Mouse (Mus musculus): ENCODE data around the gene Hacd3. TPM values are rescaled to one million over a fixed set of nuclear protein-coding genes. Genes with fewer than 3 reads are reported as not detected.

Gene Hacd3
- total and polyA plus RNA-seq, 3 experiments, result 30.4 to 68.7 (median 41.5) TPM

DNA sequence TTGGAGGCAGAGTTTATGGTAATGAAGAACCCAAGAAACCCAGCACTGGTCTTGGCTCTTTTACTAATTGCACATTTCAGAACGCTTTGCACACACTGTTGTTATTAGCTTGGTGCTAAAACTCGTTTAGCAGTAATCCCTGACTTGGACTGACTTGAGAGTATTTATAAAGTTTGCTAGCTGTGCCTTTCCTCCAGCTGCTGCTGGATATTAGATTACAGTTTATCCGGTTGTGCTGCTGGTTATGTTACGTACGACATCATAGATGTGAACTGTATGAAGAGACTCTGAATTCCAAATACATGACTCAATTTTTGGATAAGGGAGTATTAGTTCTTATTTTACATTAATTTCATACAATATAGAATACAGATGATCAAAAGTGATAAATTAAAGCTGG is 27.9 kb upstream of the Hacd3 start:
- Histone ChIP-seq H3K4me2 (ENCODE audit: insufficient read depth, low read depth, poor library complexity, severe bottlenecking) (no peak overlapping the region), H3K9ac (ENCODE audit: insufficient read depth, low read depth) (no peak overlapping the region), H3K4me3 (replicated peaks in 1 of 3; ENCODE audit: low read depth in 2 of 3, low read length in 2 of 3, poor library complexity in 1 of 3) (no peak overlapping the region), H3K79me2 (replicated peaks; ENCODE audit: control insufficient read depth, extremely low read depth, insufficient read depth, poor library complexity, severe bottlenecking) (no peaks in the 10 kb centered on the region; the same call in 1 of the 2 replicates), H3K27me3 (replicated peaks) (no peaks in the 10 kb centered on the region), H3K4me1 (ENCODE audit: control insufficient read depth in 1 of 2, insufficient read depth in 2 of 2) (no peaks in the 10 kb centered on the region), H3K9me3 (replicated peaks; ENCODE audit: low read length) (no peaks in the 10 kb centered on the region), H3K27ac (ENCODE audit: insufficient read depth, low read depth) (no peak overlapping the region), H3K36me3 (replicated peaks in 1 of 2; ENCODE audit: control insufficient read depth in 1 of 2, insufficient read depth in 1 of 2, low read length in 1 of 2) (peaks cover 66 to 89% of the 10 kb centered on the region in 2 experiments)
- in situ Hi-C loops (cut with MboI; ENCODE audit: low pct_ligation_motif_present, low pct_unique_long_range_greater_than_20kb, low sequenced_read_pairs), result no loop called here
- DNase-seq (ENCODE audit: extremely low read depth), result no peak
- dilution Hi-C loops (cut with MboI; ENCODE audit: extremely low pct_ligation_motif_present, extremely low pct_unique_long_range_greater_than_20kb, low sequenced_read_pairs), result no loop called here
- TF ChIP-seq RAD21 (IDR thresholded peaks at IDR 0.05; ENCODE audit: low read depth, low read length) (no peak), MXI1 (IDR thresholded peaks at IDR 0.05; ENCODE audit: low read depth, low read length) (no peak), ZNF384 (IDR thresholded peaks at IDR 0.05; ENCODE audit: low read depth, low read length) (no peak), RCOR1 (conservative IDR thresholded peaks at IDR 0.05; ENCODE audit: low read depth, low read length) (no peak), BHLHE40 (IDR thresholded peaks at IDR 0.05; ENCODE audit: low read depth, low read length) (no peak), MEF2A (IDR thresholded peaks at IDR 0.05; ENCODE audit: borderline replicate concordance, low read depth, low read length) (no peak), ZC3H11A (IDR thresholded peaks at IDR 0.05; ENCODE audit: low read depth, low read length) (no peak), MAX (IDR thresholded peaks at IDR 0.05; ENCODE audit: low read length) (no peak)

DNA sequence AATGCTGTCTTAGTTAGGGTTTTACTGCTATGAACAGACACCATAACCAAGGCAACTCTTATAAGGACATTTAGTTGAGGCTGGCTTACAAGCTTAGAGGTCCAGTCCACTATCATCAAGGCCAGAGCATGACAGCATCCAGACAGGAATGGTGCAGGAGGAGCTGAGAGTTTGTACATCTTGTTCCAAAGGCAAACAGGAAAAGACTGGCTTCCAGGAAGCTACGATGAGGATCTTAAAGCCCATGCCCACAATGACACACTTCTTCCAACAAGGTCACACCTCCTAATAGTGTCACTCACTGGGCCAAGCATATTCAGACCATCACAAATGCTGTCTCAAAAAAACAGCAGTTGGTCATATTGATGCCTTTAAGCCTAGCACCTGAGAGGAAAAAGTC is 25.5 kb upstream of the Hacd3 start:
- peaks cover 67 to 88% of the 10 kb centered on the region in 2 experiments for H3K36me3 ChIP-seq (replicated peaks in 1 of 2; ENCODE audit: control insufficient read depth in 1 of 2, insufficient read depth in 1 of 2, low read length in 1 of 2)

DNA sequence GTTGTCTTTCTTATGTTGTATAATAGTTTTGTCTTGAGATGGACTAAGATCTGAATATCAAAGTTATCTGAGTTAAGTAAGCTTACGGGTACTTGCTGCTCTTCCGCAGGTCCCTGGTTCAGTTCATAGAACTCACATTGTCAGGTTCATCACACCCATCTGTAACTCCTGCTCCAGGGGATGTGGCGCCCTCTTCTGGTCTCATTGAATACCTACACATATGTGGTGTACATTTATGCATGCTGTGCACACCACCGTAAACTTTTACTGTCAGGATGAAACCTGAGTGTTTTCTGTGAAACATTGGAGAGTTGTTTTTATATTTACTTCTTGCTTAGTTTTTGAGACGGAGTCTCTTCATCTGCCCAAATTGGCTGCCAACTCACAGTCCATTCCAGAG is 19.9 kb upstream of the Hacd3 start:
- Histone ChIP-seq H3K4me3 (replicated peaks in 1 of 3; ENCODE audit: low read depth in 2 of 3, low read length in 2 of 3, poor library complexity in 1 of 3) (no peak overlapping the region), H3K4me1 (ENCODE audit: control insufficient read depth in 1 of 2, insufficient read depth in 2 of 2) (no peaks in the 10 kb centered on the region; a peak in 1 of 4 replicates), H3K27me3 (replicated peaks) (no peaks in the 10 kb centered on the region), H3K4me2 (ENCODE audit: insufficient read depth, low read depth, poor library complexity, severe bottlenecking) (no peak overlapping the region), H3K27ac (ENCODE audit: insufficient read depth, low read depth) (no peak overlapping the region), H3K36me3 (replicated peaks in 1 of 2; ENCODE audit: control insufficient read depth in 1 of 2, insufficient read depth in 1 of 2, low read length in 1 of 2) (peaks cover 56 to 84% of the 10 kb centered on the region in 2 experiments), H3K9me3 (replicated peaks; ENCODE audit: low read length) (peaks cover 2% of the 10 kb centered on the region), H3K9ac (ENCODE audit: insufficient read depth, low read depth) (no peak overlapping the region), H3K79me2 (replicated peaks; ENCODE audit: control insufficient read depth, extremely low read depth, insufficient read depth, poor library complexity, severe bottlenecking) (peaks cover 5% of the 10 kb centered on the region; the same call in 1 of the 2 replicates)
- TF ChIP-seq CTCF (conservative IDR thresholded peaks at IDR 0.05 in 1 of 2, IDR thresholded peaks at IDR 0.05 in 1 of 2; ENCODE audit: low read depth in 2 of 2, low read length in 2 of 2), result peak; percentile 19 to 22; a peak in 2 of 4 replicates
- TF ChIP-seq BHLHE40 (IDR thresholded peaks at IDR 0.05; ENCODE audit: low read depth, low read length), result no peak
- dilution Hi-C loops (cut with MboI; ENCODE audit: extremely low pct_ligation_motif_present, extremely low pct_unique_long_range_greater_than_20kb, low sequenced_read_pairs) (no loop called here), in situ Hi-C loops (cut with MboI; ENCODE audit: low pct_ligation_motif_present, low pct_unique_long_range_greater_than_20kb, low sequenced_read_pairs) (no loop called here)
- peak; percentile 31 for DNase-seq (ENCODE audit: extremely low read depth)

More for the DNA sequence above, 25.5 kb upstream of the Hacd3 start:
- no peak for TF ChIP-seq E2F4 (IDR thresholded peaks at IDR 0.05; ENCODE audit: insufficient replicate concordance, low read depth, low read length)
- TF ChIP-seq ETS1 (conservative IDR thresholded peaks at IDR 0.05; ENCODE audit: low read depth, low read length), result no peak
- TF ChIP-seq USF2 (conservative IDR thresholded peaks at IDR 0.05; ENCODE audit: low read depth, low read length), result no peak
- TF ChIP-seq GABPA (IDR thresholded peaks at IDR 0.05; ENCODE audit: insufficient replicate concordance, low read depth, low read length), result no peak
- no peak for TF ChIP-seq ZMIZ1 (IDR thresholded peaks at IDR 0.05; ENCODE audit: low read depth, low read length)
- TF ChIP-seq TBP (conservative IDR thresholded peaks at IDR 0.05; ENCODE audit: low read depth, low read length), result no peak
- TF ChIP-seq ZC3H11A (IDR thresholded peaks at IDR 0.05; ENCODE audit: low read depth, low read length), result no peak
- Histone ChIP-seq H3K27ac (ENCODE audit: insufficient read depth, low read depth) (no peak overlapping the region), H3K9me3 (replicated peaks; ENCODE audit: low read length) (no peaks in the 10 kb centered on the region), H3K4me1 (ENCODE audit: control insufficient read depth in 1 of 2, insufficient read depth in 2 of 2) (no peaks in the 10 kb centered on the region), H3K79me2 (replicated peaks; ENCODE audit: control insufficient read depth, extremely low read depth, insufficient read depth, poor library complexity, severe bottlenecking) (no peaks in the 10 kb centered on the region; the same call in 1 of the 2 replicates), H3K27me3 (replicated peaks) (no peaks in the 10 kb centered on the region), H3K4me2 (ENCODE audit: insufficient read depth, low read depth, poor library complexity, severe bottlenecking) (no peak overlapping the region), H3K4me3 (replicated peaks in 1 of 3; ENCODE audit: low read depth in 2 of 3, low read length in 2 of 3, poor library complexity in 1 of 3) (no peak overlapping the region), H3K9ac (ENCODE audit: insufficient read depth, low read depth) (no peak overlapping the region)
- in situ Hi-C loops (cut with MboI; ENCODE audit: low pct_ligation_motif_present, low pct_unique_long_range_greater_than_20kb, low sequenced_read_pairs) (no loop called here), dilution Hi-C loops (cut with MboI; ENCODE audit: extremely low pct_ligation_motif_present, extremely low pct_unique_long_range_greater_than_20kb, low sequenced_read_pairs) (no loop called here)
- no peak for DNase-seq (ENCODE audit: extremely low read depth)
